Mouse (Mus musculus) midbrain, embryonic 11.5 days (tissue): ENCODE data around the gene Best2. TPM values are rescaled to one million over a fixed set of nuclear protein-coding genes. Genes with fewer than 3 reads are reported as not detected.

Experiments
- ATAC-seq: fragments of 200-750 bp; cut with Nextera tagmentation; 2 replicates; pipeline ENCODE4 v1.8.0; 2017; ENCODE audit warnings: moderate TSS enrichment, moderate library complexity; ENCODE audit not compliant: low FRiP score
- DNase-seq: peaks from one replicate; pipeline ENCODE4 v3.0.0; 2015; ENCODE audit warnings: low spot score; ENCODE audit errors: missing footprints
- H3K27ac ChIP-seq: fragments of 300-500 bp; sonication (generic); 2 replicates; pipeline ENCODE4 v1.5.1; 2014; ENCODE audit warnings: low read depth, low read length
- H3K27me3 ChIP-seq: fragments of 300-500 bp; sonication (generic); 2 replicates; pipeline ENCODE4 v1.6.1; 2014; ENCODE audit warnings: mild to moderate bottlenecking, low read length, moderate library complexity, mixed read lengths; ENCODE audit not compliant: control insufficient read depth, insufficient read depth
- H3K36me3 ChIP-seq: fragments of 300-500 bp; sonication (generic); 2 replicates; pipeline ENCODE4 v1.6.1; 2014; ENCODE audit warnings: mild to moderate bottlenecking, low read length, moderate library complexity, mixed read lengths; ENCODE audit not compliant: control insufficient read depth, insufficient read depth
- H3K4me1 ChIP-seq: fragments of 300-500 bp; sonication (generic); 2 replicates; pipeline ENCODE4 v1.6.1; 2014; ENCODE audit warnings: low read length; ENCODE audit not compliant: control insufficient read depth, insufficient read depth
- H3K4me2 ChIP-seq: fragments of 300-500 bp; sonication (generic); 2 replicates; pipeline ENCODE4 v1.6.1; 2014; ENCODE audit warnings: mild to moderate bottlenecking, moderate library complexity
- H3K4me3 ChIP-seq: fragments of 300-500 bp; sonication (generic); 2 replicates; pipeline ENCODE4 v1.5.1; 2014; ENCODE audit warnings: low read depth, low read length
- H3K9ac ChIP-seq: fragments of 300-500 bp; sonication (generic); 2 replicates; pipeline ENCODE4 v1.6.1; 2014; ENCODE audit warnings: low read length
- H3K9me3 ChIP-seq: fragments of 300-500 bp; sonication (generic); 2 replicates; pipeline ENCODE4 v1.6.1; 2016; ENCODE audit warnings: low read length; ENCODE audit not compliant: control insufficient read depth
- WGBS: fragments of 180-500 bp; shearing (Covaris S2); extraction: QIAGEN DNeasy Blood & Tissue Kit; methylation state at CpG from one replicate; pipeline ENCODE4 v1.1.7; 2014; 5-methylcytosine and 5-hydroxymethylcytosine counted together
- polyA plus RNA-seq: library from polyadenylated mRNA; unstranded; fragments of >200 nt; fragmentation: Nextera tagmentation; extraction: Ambion mirVana; gene quantifications from 2 replicates; pipeline ENCODE4 v1.2.1, GENCODE M21; 2014

The Best2 gene
- polyA plus RNA-seq, 1 experiment from 2014 or later: not detected

GRCm38 (mm10) chr8:84987903-84988302 lies 26.4 kb downstream of the Best2 start:
- Histone ChIP-seq H3K27ac (no peak overlapping the region), H3K36me3 (no peaks in the 10 kb centered on the region), H3K9ac (no peak overlapping the region), H3K4me3 (no peak overlapping the region), H3K9me3 (no peaks in the 10 kb centered on the region), H3K4me1 (peaks cover 25% of the 10 kb centered on the region), H3K27me3 (peaks cover 8% of the 10 kb centered on the region), H3K4me2 (no peak overlapping the region)
- peak; percentile 65 for DNase-seq
- no peak for ATAC-seq
- 86% methylated on average over 2 of the region's 2 CpGs for WGBS

GRCm38 (mm10) chr8:84987388-84987787 lies 26.9 kb downstream of the Best2 start:
- H3K36me3 ChIP-seq: no peaks in the 10 kb centered on the region
- H3K4me3 ChIP-seq: no peak overlapping the region
- 81% methylated on average over 5 of the region's 5 CpGs for WGBS
- no peaks in the 10 kb centered on the region for H3K9me3 ChIP-seq
- no peak for ATAC-seq
- H3K27ac ChIP-seq: no peak overlapping the region
- DNase-seq: peak; percentile 61
- no peak overlapping the region for H3K4me2 ChIP-seq
- peaks cover 25% of the 10 kb centered on the region for H3K4me1 ChIP-seq
- H3K9ac ChIP-seq: no peak overlapping the region
- H3K27me3 ChIP-seq: peaks cover 8% of the 10 kb centered on the region

GRCm38 (mm10) chr8:84986379-84986945 lies 27.9 kb downstream of the Best2 start:
- H3K36me3 ChIP-seq: no peaks in the 10 kb centered on the region
- no peak overlapping the region for H3K27ac ChIP-seq
- ATAC-seq: no peak
- no peaks in the 10 kb centered on the region for H3K9me3 ChIP-seq
- H3K9ac ChIP-seq: no peak overlapping the region; the same call in 1 of the 2 replicates
- no peak for DNase-seq
- peaks cover 8% of the 10 kb centered on the region for H3K27me3 ChIP-seq
- 44% methylated on average over 8 of the region's 8 CpGs for WGBS
- H3K4me3 ChIP-seq: peak overlapping the region; percentile 44; the same call in 1 of the 2 replicates
- peaks cover 25% of the 10 kb centered on the region for H3K4me1 ChIP-seq
- H3K4me2 ChIP-seq: peak overlapping the region; percentile 95

- Histone ChIP-seq H3K9me3 (no peaks in the 10 kb centered on the region), H3K4me2 (peak overlapping the region; percentile 95), H3K27ac (no peak overlapping the region), H3K4me3 (peak overlapping the region; percentile 44), H3K27me3 (peaks cover 11% of the 10 kb centered on the region), H3K4me1 (peaks cover 25% of the 10 kb centered on the region), H3K36me3 (no peaks in the 10 kb centered on the region), H3K9ac (peak overlapping the region; percentile 64)
- under 1% methylated on average over 53 of the region's 53 CpGs for WGBS
- peak; percentile 20 for ATAC-seq
- DNase-seq: peak; percentile 97
Measured at GRCm38 (mm10) chr8:84985684-84986378, 28.5 kb downstream of the Best2 start.

- Histone ChIP-seq H3K36me3 (no peaks in the 10 kb centered on the region), H3K9me3 (no peaks in the 10 kb centered on the region), H3K27ac (no peak overlapping the region), H3K27me3 (peaks cover 13% of the 10 kb centered on the region), H3K4me3 (peak overlapping the region; percentile 44), H3K9ac (peak overlapping the region; percentile 64), H3K4me2 (peak overlapping the region; percentile 95), H3K4me1 (peaks cover 22% of the 10 kb centered on the region)
- ATAC-seq (no peak), DNase-seq (peak; percentile 84)
- WGBS: 0% methylated on average over 23 of the region's 23 CpGs
Measured at GRCm38 (mm10) chr8:84985049-84985683, 29.2 kb downstream of the Best2 start.

GRCm38 (mm10) chr8:84984294-84985048 lies 29.9 kb downstream of the Best2 start:
- no peaks in the 10 kb centered on the region for H3K36me3 ChIP-seq
- WGBS: 15% methylated on average over 16 of the region's 16 CpGs
- no peak overlapping the region for H3K27ac ChIP-seq
- ATAC-seq (no peak), DNase-seq (peak; percentile 64)
- peak overlapping the region; percentile 95 for H3K4me2 ChIP-seq
- H3K9me3 ChIP-seq: no peaks in the 10 kb centered on the region
- H3K4me1 ChIP-seq: peaks cover 26% of the 10 kb centered on the region
- no peak overlapping the region for H3K4me3 ChIP-seq
- H3K9ac ChIP-seq: peak overlapping the region; percentile 64; the same call in 1 of the 2 replicates
- peaks cover 17% of the 10 kb centered on the region for H3K27me3 ChIP-seq

GRCm38 (mm10) chr8:84982499-84983011 lies 31.8 kb downstream of the Best2 start:
- ATAC-seq: no peak
- Histone ChIP-seq H3K36me3 (no peaks in the 10 kb centered on the region), H3K27ac (no peak overlapping the region), H3K4me1 (peaks cover 41% of the 10 kb centered on the region), H3K4me2 (no peak overlapping the region), H3K4me3 (no peak overlapping the region), H3K27me3 (peaks cover 36% of the 10 kb centered on the region), H3K9ac (no peak overlapping the region), H3K9me3 (no peaks in the 10 kb centered on the region)
- peak; percentile 61 for DNase-seq
- 63% methylated on average over 3 of the region's 3 CpGs for WGBS

- H3K27ac ChIP-seq: no peak overlapping the region
- H3K27me3 ChIP-seq: peaks cover 43% of the 10 kb centered on the region
- H3K36me3 ChIP-seq: no peaks in the 10 kb centered on the region
- H3K4me3 ChIP-seq: no peak overlapping the region
- H3K4me1 ChIP-seq: peaks cover 48% of the 10 kb centered on the region
- H3K9me3 ChIP-seq: no peaks in the 10 kb centered on the region
- peak; percentile 81 for DNase-seq
- no peak overlapping the region for H3K9ac ChIP-seq
- 84% methylated on average over 15 of the region's 15 CpGs for whole genome bisulfite sequencing
- no peak overlapping the region for H3K4me2 ChIP-seq
- no peak for ATAC-seq
Measured at GRCm38 (mm10) chr8:84981644-84982498, 32.5 kb downstream of the Best2 start.
